Mouse (Mus musculus) C2C12 (cell line): ENCODE measurements around the gene Nrm.

Experiments used
- CEBPB ChIP-seq: IDR thresholded peaks from one replicate; pipeline ENCODE4 v1.6.1; 2011; ENCODE audit warnings: low read depth, mild to moderate bottlenecking, control low read depth, moderate library complexity
- CTCF ChIP-seq: IDR thresholded peaks from one replicate; pipeline ENCODE4 v1.5.1; 2011; ENCODE audit not compliant: control insufficient read depth, insufficient read depth, insufficient read length
- FOSL1 ChIP-seq: IDR thresholded peaks from one replicate; pipeline ENCODE4 v1.8.0; 2011; ENCODE audit warnings: mild to moderate bottlenecking, low read length; ENCODE audit not compliant: poor library complexity, insufficient read depth, severe bottlenecking
- MAX ChIP-seq: IDR thresholded peaks from one replicate; pipeline ENCODE4 v1.6.1; 2011; ENCODE audit warnings: mild to moderate bottlenecking, control low read depth
- MYOD1 ChIP-seq: IDR thresholded peaks from one replicate; pipeline ENCODE4 v1.6.1; 2011; ENCODE audit warnings: low read depth; ENCODE audit not compliant: control insufficient read depth, insufficient read length

GRCm38 (mm10) chr17:35829737-35830136, 31.4 kb upstream of the Nrm start:
- peak; percentile 98 for TF ChIP-seq CTCF
- TF ChIP-seq MYOD1: no peak
- TF ChIP-seq MAX: no peak
- TF ChIP-seq CEBPB: no peak
- TF ChIP-seq FOSL1: no peak
